Comparison of ENCODE assay signal across 11 mouse cellular contexts in genomic region chr4:43057654-43058053, GRCm38 (mm10).
"Had no signal": no experiment of that assay in that cellular context is flagged by ENCODE, and none has a peak within 500 bp of the region (broad histone marks: within the 10 kb centered on the region; RNA-seq: fewer than 3 reads in every experiment).

No protein-coding gene starts in this region.

- DNase-seq: gastrocnemius, postnatal 14 days; gastrocnemius, postnatal 36 days; heart, postnatal 14 days; heart, postnatal 4 days; kidney, adult 18-20 months; kidney, adult 8-10 months; kidney, postnatal 10 days; kidney, postnatal 25 days; kidney, postnatal 4 days; liver; liver, embryonic 13.5 days had no signal
